Mouse (Mus musculus): ENCODE results near the gene Kidins220. TPM values are rescaled to one million over a fixed set of nuclear protein-coding genes. Genes with fewer than 3 reads are reported as not detected.

The Kidins220 gene
- polyA plus RNA-seq, 1 experiment from 2014 or later = 131 TPM

GRCm38 (mm10) chr12:25096640-25097051 is 121.9 kb downstream of the Kidins220 start:
- DNase-seq (ENCODE audit: low spot score) (peak; percentile 45), ATAC-seq (no peak)
- Histone ChIP-seq H3K4me2 (ENCODE audit: low read length) (peak overlapping the region; percentile 97), H3K9me3 (replicated peaks; ENCODE audit: control insufficient read depth, low read length) (no peaks in the 10 kb centered on the region), H3K4me1 (ENCODE audit: control insufficient read depth, insufficient read depth, low read length) (peaks cover 32% of the 10 kb centered on the region), H3K36me3 (ENCODE audit: control insufficient read depth, insufficient read depth, low read length) (no peaks in the 10 kb centered on the region), H3K27ac (ENCODE audit: low read depth, low read length) (peak overlapping the region; percentile 74), H3K4me3 (ENCODE audit: low read depth, low read length) (peak overlapping the region; percentile 67), H3K9ac (ENCODE audit: low read length) (peak overlapping the region; percentile 62), H3K27me3 (replicated peaks; ENCODE audit: control insufficient read depth, insufficient read depth, low read length) (no peaks in the 10 kb centered on the region)
- 1% methylated on average over 15 of the region's 15 CpGs for whole genome bisulfite sequencing

- ATAC-seq = no peak
- peaks cover 32% of the 10 kb centered on the region for H3K4me1 ChIP-seq (ENCODE audit: control insufficient read depth, insufficient read depth, low read length)
- 4% methylated on average over 1 of the region's 1 CpGs for WGBS
Observed at GRCm38 (mm10) chr12:25097052-25097209, 122.2 kb downstream of the Kidins220 start, which contains the start of gene Id2. TSS of gene Id2 (minus strand) at chr12:25097140.

GRCm38 (mm10) chr12:25097210-25098160 is 122.8 kb downstream of the Kidins220 start:
- peak overlapping the region; percentile 89 for H3K27ac ChIP-seq (ENCODE audit: low read depth, low read length)
- no peaks in the 10 kb centered on the region for H3K9me3 ChIP-seq (replicated peaks; ENCODE audit: control insufficient read depth, low read length)
- peak; percentile 85 for DNase-seq (ENCODE audit: low spot score)
- peak; percentile 13; the same call in 1 of the 2 replicates for ATAC-seq
- peak overlapping the region; percentile 97 for H3K4me2 ChIP-seq (ENCODE audit: low read length)
- 2% methylated on average over 28 of the region's 28 CpGs for WGBS
- peak overlapping the region; percentile 52 for H3K4me3 ChIP-seq (ENCODE audit: low read depth, low read length)
- H3K27me3 ChIP-seq (replicated peaks; ENCODE audit: control insufficient read depth, insufficient read depth, low read length) = no peaks in the 10 kb centered on the region
- peak overlapping the region; percentile 76 for H3K9ac ChIP-seq (ENCODE audit: low read length)
- peaks cover 32% of the 10 kb centered on the region for H3K4me1 ChIP-seq (ENCODE audit: control insufficient read depth, insufficient read depth, low read length)
- H3K36me3 ChIP-seq (ENCODE audit: control insufficient read depth, insufficient read depth, low read length) = no peaks in the 10 kb centered on the region

More at GRCm38 (mm10) chr12:25097052-25097209, 122.2 kb downstream of the Kidins220 start, which contains the start of gene Id2:
- no peaks in the 10 kb centered on the region for H3K27me3 ChIP-seq (replicated peaks; ENCODE audit: control insufficient read depth, insufficient read depth, low read length)
- no peak for DNase-seq (ENCODE audit: low spot score)
- H3K9me3 ChIP-seq (replicated peaks; ENCODE audit: control insufficient read depth, low read length) = no peaks in the 10 kb centered on the region
- H3K4me3 ChIP-seq (ENCODE audit: low read depth, low read length) = peak within 1 kb of the TSS; percentile 67
- peak within 1 kb of the TSS; percentile 89 for H3K27ac ChIP-seq (ENCODE audit: low read depth, low read length)
- peak within 1 kb of the TSS; percentile 80 for H3K9ac ChIP-seq (ENCODE audit: low read length)
- peak within 1 kb of the TSS; percentile 97 for H3K4me2 ChIP-seq (ENCODE audit: low read length)
- no peaks in the 10 kb centered on the region for H3K36me3 ChIP-seq (ENCODE audit: control insufficient read depth, insufficient read depth, low read length)

- H3K4me2 ChIP-seq (ENCODE audit: low read length) = peak overlapping the region; percentile 97
- H3K4me3 ChIP-seq (ENCODE audit: low read depth, low read length) = peak overlapping the region; percentile 52
- H3K36me3 ChIP-seq (ENCODE audit: control insufficient read depth, insufficient read depth, low read length) = no peaks in the 10 kb centered on the region
- H3K9me3 ChIP-seq (replicated peaks; ENCODE audit: control insufficient read depth, low read length) = no peaks in the 10 kb centered on the region
- ATAC-seq (no peak), DNase-seq (ENCODE audit: low spot score) (no peak)
- H3K9ac ChIP-seq (ENCODE audit: low read length) = peak overlapping the region; percentile 76
- H3K4me1 ChIP-seq (ENCODE audit: control insufficient read depth, insufficient read depth, low read length) = peaks cover 32% of the 10 kb centered on the region
- peak overlapping the region; percentile 89 for H3K27ac ChIP-seq (ENCODE audit: low read depth, low read length)
- H3K27me3 ChIP-seq (replicated peaks; ENCODE audit: control insufficient read depth, insufficient read depth, low read length) = no peaks in the 10 kb centered on the region
- WGBS = 2% methylated on average over 10 of the region's 10 CpGs
Observed at GRCm38 (mm10) chr12:25098161-25098550, 123.4 kb downstream of the Kidins220 start.

GRCm38 (mm10) chr12:25098561-25099312 is 124.0 kb downstream of the Kidins220 start:
- WGBS = under 1% methylated on average over 60 of the region's 61 CpGs
- H3K9me3 ChIP-seq (replicated peaks; ENCODE audit: control insufficient read depth, low read length) = no peaks in the 10 kb centered on the region
- H3K27ac ChIP-seq (ENCODE audit: low read depth, low read length) = peak overlapping the region; percentile 89
- peak overlapping the region; percentile 76 for H3K9ac ChIP-seq (ENCODE audit: low read length)
- peaks cover 32% of the 10 kb centered on the region for H3K4me1 ChIP-seq (ENCODE audit: control insufficient read depth, insufficient read depth, low read length)
- peak overlapping the region; percentile 52 for H3K4me3 ChIP-seq (ENCODE audit: low read depth, low read length)
- ATAC-seq (peak; percentile 72), DNase-seq (ENCODE audit: low spot score) (peak; percentile 96)
- no peaks in the 10 kb centered on the region for H3K27me3 ChIP-seq (replicated peaks; ENCODE audit: control insufficient read depth, insufficient read depth, low read length)
- no peaks in the 10 kb centered on the region for H3K36me3 ChIP-seq (ENCODE audit: control insufficient read depth, insufficient read depth, low read length)
- peak overlapping the region; percentile 97 for H3K4me2 ChIP-seq (ENCODE audit: low read length)

GRCm38 (mm10) chr12:25099313-25099562 is 124.5 kb downstream of the Kidins220 start:
- WGBS = 0% methylated on average over 9 of the region's 9 CpGs
- H3K4me3 ChIP-seq (ENCODE audit: low read depth, low read length) = peak overlapping the region; percentile 52
- H3K27me3 ChIP-seq (replicated peaks; ENCODE audit: control insufficient read depth, insufficient read depth, low read length) = no peaks in the 10 kb centered on the region
- DNase-seq (ENCODE audit: low spot score) = peak; percentile 72
- H3K9me3 ChIP-seq (replicated peaks; ENCODE audit: control insufficient read depth, low read length) = no peaks in the 10 kb centered on the region
- no peak for ATAC-seq
- H3K4me1 ChIP-seq (ENCODE audit: control insufficient read depth, insufficient read depth, low read length) = peaks cover 32% of the 10 kb centered on the region
- H3K4me2 ChIP-seq (ENCODE audit: low read length) = peak overlapping the region; percentile 97
- H3K36me3 ChIP-seq (ENCODE audit: control insufficient read depth, insufficient read depth, low read length) = no peaks in the 10 kb centered on the region
- peak overlapping the region; percentile 89 for H3K27ac ChIP-seq (ENCODE audit: low read depth, low read length)
- H3K9ac ChIP-seq (ENCODE audit: low read length) = peak overlapping the region; percentile 76

- no peaks in the 10 kb centered on the region for H3K9me3 ChIP-seq (replicated peaks; ENCODE audit: control insufficient read depth, low read length)
- peak overlapping the region; percentile 97 for H3K4me2 ChIP-seq (ENCODE audit: low read length)
- no peaks in the 10 kb centered on the region for H3K36me3 ChIP-seq (ENCODE audit: control insufficient read depth, insufficient read depth, low read length)
- 1% methylated on average over 38 of the region's 38 CpGs for WGBS
- H3K9ac ChIP-seq (ENCODE audit: low read length) = peak overlapping the region; percentile 76
- peak overlapping the region; percentile 89 for H3K27ac ChIP-seq (ENCODE audit: low read depth, low read length)
- H3K4me3 ChIP-seq (ENCODE audit: low read depth, low read length) = peak overlapping the region; percentile 52
- ATAC-seq = no peak
- H3K4me1 ChIP-seq (ENCODE audit: control insufficient read depth, insufficient read depth, low read length) = peaks cover 32% of the 10 kb centered on the region
- no peaks in the 10 kb centered on the region for H3K27me3 ChIP-seq (replicated peaks; ENCODE audit: control insufficient read depth, insufficient read depth, low read length)
- peak; percentile 63 for DNase-seq (ENCODE audit: low spot score)
Observed at GRCm38 (mm10) chr12:25099563-25100408, 125.1 kb downstream of the Kidins220 start.

GRCm38 (mm10) chr12:25100411-25101217 is 125.9 kb downstream of the Kidins220 start:
- Histone ChIP-seq H3K4me3 (ENCODE audit: low read depth, low read length) (peak overlapping the region; percentile 52), H3K36me3 (ENCODE audit: control insufficient read depth, insufficient read depth, low read length) (no peaks in the 10 kb centered on the region), H3K27me3 (replicated peaks; ENCODE audit: control insufficient read depth, insufficient read depth, low read length) (no peaks in the 10 kb centered on the region), H3K9me3 (replicated peaks; ENCODE audit: control insufficient read depth, low read length) (no peaks in the 10 kb centered on the region), H3K4me1 (ENCODE audit: control insufficient read depth, insufficient read depth, low read length) (peaks cover 32% of the 10 kb centered on the region), H3K9ac (ENCODE audit: low read length) (peak overlapping the region; percentile 76), H3K4me2 (ENCODE audit: low read length) (peak overlapping the region; percentile 97), H3K27ac (ENCODE audit: low read depth, low read length) (peak overlapping the region; percentile 89)
- peak; percentile 69 for DNase-seq (ENCODE audit: low spot score)
- ATAC-seq = no peak
- under 1% methylated on average over 53 of the region's 59 CpGs for WGBS
